Mouse (Mus musculus) small intestine, adult 2 months (tissue): ENCODE measurements around the gene Gm3415.

ENCODE experiments used
- CTCF ChIP-seq: fragments of 200-500 bp; IDR thresholded peaks from 2 replicates; pipeline ENCODE4 v1.5.1; 2012; ENCODE audit warnings: low read depth, mild to moderate bottlenecking, control low read depth, inconsistent platforms, low read length, moderate library complexity, mixed read lengths; ENCODE audit not compliant: insufficient replicate concordance, insufficient read length; ENCODE audit errors: extremely low read depth
- POLR2A ChIP-seq: fragments of 200-500 bp; IDR thresholded peaks from 2 replicates; pipeline ENCODE4 v1.6.1; 2012; ENCODE audit warnings: low read depth, mild to moderate bottlenecking, control low read depth, inconsistent platforms, low read length, moderate library complexity

DNA sequence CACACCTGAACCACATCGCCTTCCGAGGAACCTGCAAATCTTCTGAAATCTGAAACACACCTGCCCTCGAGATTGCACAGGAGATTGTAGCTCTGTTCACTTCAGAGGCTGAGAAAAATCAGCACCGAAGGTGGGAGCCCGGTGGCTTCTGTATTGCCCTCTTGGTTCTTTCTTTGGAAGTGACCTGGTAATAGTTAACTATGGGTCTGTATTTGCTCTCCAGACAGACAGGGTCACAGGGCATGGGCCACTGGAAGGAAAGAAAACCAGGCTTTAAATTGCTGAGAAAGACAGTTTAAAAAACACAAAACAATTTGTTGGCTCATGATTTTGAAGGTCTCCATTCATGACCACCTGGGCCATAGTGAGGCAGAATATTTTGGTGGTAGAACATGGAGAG lies 44.0 kb downstream of the Gm3415 start:
- TF ChIP-seq CTCF (no peak), POLR2A (no peak)
